Mouse (Mus musculus): Measurements from ENCODE around the gene Hist3h2ba. TPM values are rescaled to one million over a fixed set of nuclear protein-coding genes. Genes with fewer than 3 reads are reported as not detected.

Gene Hist3h2ba
- total RNA-seq, 1 experiment = 141 TPM

DNA sequence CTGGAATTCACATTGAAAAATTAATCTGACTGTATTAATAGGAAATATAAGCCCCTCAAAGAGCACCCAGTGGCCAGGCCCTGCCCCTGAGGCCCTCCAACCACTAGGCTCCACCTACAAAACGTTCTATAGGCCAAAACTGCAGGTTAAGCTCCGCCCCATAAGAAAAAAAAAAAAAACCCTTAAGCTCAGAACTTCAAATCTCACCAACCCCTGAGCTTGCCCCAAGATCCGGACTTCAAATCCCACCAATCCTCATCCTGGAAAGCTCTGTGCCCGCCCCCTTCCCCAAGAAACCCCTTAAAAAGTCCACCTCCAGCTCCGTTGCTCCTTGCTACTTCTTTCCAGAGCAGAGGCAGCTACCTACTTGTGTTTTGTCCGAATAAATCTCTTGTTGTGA, 43.9 kb upstream of the Hist3h2ba start:
- in situ Hi-C loops (cut with MboI; ENCODE audit: low sequenced_read_pairs in 2 of 2, unreplicated experiment in 2 of 2) = no loop called here
- peaks cover 8% of the 10 kb centered on the region; the same call in 1 of the 2 replicates for H3K36me3 ChIP-seq (ENCODE audit: control insufficient read depth, insufficient read depth, low read length, poor library complexity, severe bottlenecking)
- peak; percentile 98 for TF ChIP-seq ZNF384 (IDR thresholded peaks at IDR 0.05; ENCODE audit: low read depth, low read length)
- TF ChIP-seq ZC3H11A (IDR thresholded peaks at IDR 0.05; ENCODE audit: borderline replicate concordance, low read depth, low read length) = no peak
- TF ChIP-seq MAFK (IDR thresholded peaks at IDR 0.05; ENCODE audit: insufficient read depth, low read depth, low read length) = no peak
- H3K9ac ChIP-seq (ENCODE audit: insufficient read depth, low read depth, low read length, poor library complexity, severe bottlenecking) = no peak overlapping the region
- no peak overlapping the region for H3K27ac ChIP-seq (ENCODE audit: insufficient read depth, low read depth, low read length, poor library complexity, severe bottlenecking)
- DNase-seq (ENCODE audit: low read depth, low spot score) = peak; percentile 57
- peak overlapping the region in 1 of 2 experiments; percentile 87; a peak in 2 of 4 replicates for H3K4me3 ChIP-seq (ENCODE audit: insufficient read depth in 1 of 2, low read depth in 1 of 2, low read length in 2 of 2, poor library complexity in 1 of 2, severe bottlenecking in 1 of 2)
- H3K4me1 ChIP-seq (ENCODE audit: control insufficient read depth in 2 of 2, insufficient read depth in 2 of 2, low read length in 2 of 2, poor library complexity in 1 of 2) = peaks cover 0 to 4% of the 10 kb centered on the region in 2 experiments; a peak in 1 of 4 replicates
- H3K9me3 ChIP-seq (ENCODE audit: control insufficient read depth, insufficient read depth, low read depth, low read length) = no peaks in the 10 kb centered on the region

DNA sequence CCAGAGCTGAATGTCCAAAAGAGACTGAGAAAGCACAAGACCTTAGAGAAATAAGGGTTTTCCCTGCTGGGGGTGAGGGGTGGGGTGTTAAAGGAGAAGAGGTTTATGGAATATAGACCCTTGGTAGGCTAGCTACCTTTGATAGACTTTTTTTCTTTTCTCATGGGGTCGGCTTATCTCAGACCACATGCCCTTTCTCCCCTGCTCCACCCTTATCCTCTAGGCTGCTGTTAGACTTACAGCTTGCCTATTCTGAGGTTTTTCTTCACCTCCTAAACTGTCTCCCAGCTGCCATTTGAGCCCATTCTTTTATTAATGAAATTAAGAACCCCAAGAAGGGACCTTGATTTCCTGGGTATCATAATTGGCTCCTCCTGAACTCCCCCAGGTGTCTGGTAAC, 34.9 kb upstream of the Hist3h2ba start:
- no peak for DNase-seq (ENCODE audit: low read depth, low spot score)
- Histone ChIP-seq H3K9ac (ENCODE audit: insufficient read depth, low read depth, low read length, poor library complexity, severe bottlenecking) (no peak overlapping the region), H3K36me3 (ENCODE audit: control insufficient read depth, insufficient read depth, low read length, poor library complexity, severe bottlenecking) (no peaks in the 10 kb centered on the region), H3K27ac (ENCODE audit: insufficient read depth, low read depth, low read length, poor library complexity, severe bottlenecking) (no peak overlapping the region), H3K4me3 (ENCODE audit: insufficient read depth in 1 of 2, low read depth in 1 of 2, low read length in 2 of 2, poor library complexity in 1 of 2, severe bottlenecking in 1 of 2) (no peak overlapping the region), H3K4me1 (ENCODE audit: control insufficient read depth in 2 of 2, insufficient read depth in 2 of 2, low read length in 2 of 2, poor library complexity in 1 of 2) (no peaks in the 10 kb centered on the region), H3K9me3 (ENCODE audit: control insufficient read depth, insufficient read depth, low read depth, low read length) (no peaks in the 10 kb centered on the region)
- in situ Hi-C loops (cut with MboI; ENCODE audit: low sequenced_read_pairs in 2 of 2, unreplicated experiment in 2 of 2) = no loop called here
- TF ChIP-seq CHD2 (IDR thresholded peaks at IDR 0.05; ENCODE audit: low read depth, low read length) (no peak), ZNF384 (IDR thresholded peaks at IDR 0.05; ENCODE audit: low read depth, low read length) (no peak), ZC3H11A (IDR thresholded peaks at IDR 0.05; ENCODE audit: borderline replicate concordance, low read depth, low read length) (no peak), MAFK (IDR thresholded peaks at IDR 0.05; ENCODE audit: insufficient read depth, low read depth, low read length) (no peak), HCFC1 (IDR thresholded peaks at IDR 0.05; ENCODE audit: borderline replicate concordance, insufficient read depth, low read length) (no peak)

DNA sequence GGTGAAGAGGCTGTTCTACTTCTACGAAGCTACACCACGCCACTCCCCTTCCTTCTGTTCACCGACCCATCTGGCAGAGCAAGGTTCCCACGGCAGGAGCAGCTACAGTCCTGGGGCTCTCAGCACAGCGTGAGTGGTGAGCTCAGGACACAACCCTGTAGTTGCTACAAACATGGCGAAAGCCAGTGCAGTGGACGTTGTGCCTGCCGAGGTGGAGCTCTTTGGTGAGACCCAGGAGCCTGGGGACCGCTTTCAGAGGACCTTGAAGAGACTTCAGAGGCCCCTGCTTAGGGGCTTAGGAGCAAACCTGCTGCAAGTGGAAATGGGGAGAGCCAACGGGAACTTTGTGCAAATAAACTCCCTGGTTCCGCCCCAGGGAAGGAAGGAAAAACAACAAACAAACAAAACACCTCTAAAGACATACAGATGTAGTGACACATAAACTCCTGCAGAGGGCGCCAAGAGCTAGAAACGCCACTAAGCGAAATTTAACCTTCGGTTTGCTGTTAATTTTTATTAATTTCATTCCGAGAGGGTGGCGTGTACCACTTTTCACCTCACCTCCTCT, 34.2 kb upstream of the Hist3h2ba start:
- no peak for DNase-seq (ENCODE audit: low read depth, low spot score)
- H3K36me3 ChIP-seq (ENCODE audit: control insufficient read depth, insufficient read depth, low read length, poor library complexity, severe bottlenecking) = no peaks in the 10 kb centered on the region
- H3K4me1 ChIP-seq (ENCODE audit: control insufficient read depth in 2 of 2, insufficient read depth in 2 of 2, low read length in 2 of 2, poor library complexity in 1 of 2) = no peaks in the 10 kb centered on the region
- no peak overlapping the region for H3K9ac ChIP-seq (ENCODE audit: insufficient read depth, low read depth, low read length, poor library complexity, severe bottlenecking)
- no peak for TF ChIP-seq MAFK (IDR thresholded peaks at IDR 0.05; ENCODE audit: insufficient read depth, low read depth, low read length)
- no peak for TF ChIP-seq HCFC1 (IDR thresholded peaks at IDR 0.05; ENCODE audit: borderline replicate concordance, insufficient read depth, low read length)
- no peak overlapping the region for H3K27ac ChIP-seq (ENCODE audit: insufficient read depth, low read depth, low read length, poor library complexity, severe bottlenecking)
- in situ Hi-C loops (cut with MboI; ENCODE audit: low sequenced_read_pairs in 2 of 2, unreplicated experiment in 2 of 2) = no loop called here
- H3K4me3 ChIP-seq (ENCODE audit: insufficient read depth in 1 of 2, low read depth in 1 of 2, low read length in 2 of 2, poor library complexity in 1 of 2, severe bottlenecking in 1 of 2) = no peak overlapping the region; a peak in 1 of 4 replicates
- no peaks in the 10 kb centered on the region for H3K9me3 ChIP-seq (ENCODE audit: control insufficient read depth, insufficient read depth, low read depth, low read length)

DNA sequence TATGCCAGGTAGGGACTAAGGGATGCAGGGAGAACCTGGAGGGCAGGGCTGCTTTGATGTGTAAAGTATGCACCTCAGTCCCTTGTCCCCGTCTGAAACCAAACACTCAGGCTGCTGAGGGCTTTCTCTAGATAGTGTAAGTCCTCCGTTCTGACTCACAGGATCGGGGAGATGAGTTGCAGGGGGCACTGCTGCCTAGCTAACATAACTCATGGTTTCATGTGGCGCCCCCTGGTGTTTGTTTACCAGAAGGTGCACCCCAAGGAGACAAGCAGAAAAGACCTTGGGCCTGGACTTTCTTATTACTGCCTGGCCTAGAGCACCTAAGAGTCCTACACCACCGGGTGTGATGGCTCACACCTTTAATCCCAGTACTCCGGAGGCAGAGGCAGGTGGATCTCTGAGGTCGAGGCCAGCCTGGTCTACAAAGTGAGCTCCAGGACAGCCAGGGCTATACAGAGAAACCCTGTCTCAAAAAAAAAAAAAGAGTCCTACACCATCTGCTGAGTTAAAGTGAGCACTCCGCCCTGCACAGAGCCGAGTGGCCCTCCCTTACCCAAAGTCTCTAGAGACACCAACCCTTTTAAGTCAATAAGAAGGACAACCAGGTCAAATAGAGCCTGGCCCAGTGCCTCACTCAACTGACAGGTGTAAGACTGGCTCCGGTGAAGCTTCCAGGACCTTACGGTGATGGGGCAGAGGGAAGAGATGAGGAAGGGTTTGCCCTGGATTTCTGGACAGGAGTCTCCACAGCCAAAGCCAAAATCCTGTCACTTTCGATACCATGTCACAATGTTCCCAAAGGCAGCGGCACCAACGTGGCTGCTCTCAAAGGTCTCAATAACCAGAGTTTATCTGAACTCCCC, 31.6 kb upstream of the Hist3h2ba start:
- no peaks in the 10 kb centered on the region for H3K9me3 ChIP-seq (ENCODE audit: control insufficient read depth, insufficient read depth, low read depth, low read length)
- no peak overlapping the region for H3K4me3 ChIP-seq (ENCODE audit: insufficient read depth in 1 of 2, low read depth in 1 of 2, low read length in 2 of 2, poor library complexity in 1 of 2, severe bottlenecking in 1 of 2)
- TF ChIP-seq CHD2 (IDR thresholded peaks at IDR 0.05; ENCODE audit: low read depth, low read length) = no peak
- no peak for TF ChIP-seq ZC3H11A (IDR thresholded peaks at IDR 0.05; ENCODE audit: borderline replicate concordance, low read depth, low read length)
- peak; percentile 27; the same call in 1 of the 2 replicates for TF ChIP-seq ZNF384 (IDR thresholded peaks at IDR 0.05; ENCODE audit: low read depth, low read length)
- no peak for TF ChIP-seq MAFK (IDR thresholded peaks at IDR 0.05; ENCODE audit: insufficient read depth, low read depth, low read length)
- DNase-seq (ENCODE audit: low read depth, low spot score) = peak; percentile 81
- in situ Hi-C loops (cut with MboI; ENCODE audit: low sequenced_read_pairs in 2 of 2, unreplicated experiment in 2 of 2) = no loop called here
- H3K9ac ChIP-seq (ENCODE audit: insufficient read depth, low read depth, low read length, poor library complexity, severe bottlenecking) = no peak overlapping the region
- H3K36me3 ChIP-seq (ENCODE audit: control insufficient read depth, insufficient read depth, low read length, poor library complexity, severe bottlenecking) = no peaks in the 10 kb centered on the region
- H3K4me1 ChIP-seq (ENCODE audit: control insufficient read depth in 2 of 2, insufficient read depth in 2 of 2, low read length in 2 of 2, poor library complexity in 1 of 2) = no peaks in the 10 kb centered on the region
- H3K27ac ChIP-seq (ENCODE audit: insufficient read depth, low read depth, low read length, poor library complexity, severe bottlenecking) = no peak overlapping the region
